Mouse (Mus musculus): ENCODE measurements around the gene R3hdm4.

Gene R3hdm4

GRCm38 (mm10) chr10:79865801-79866295, 55.2 kb downstream of the R3hdm4 start:
- peak; percentile 44 to 52 for DNase-seq

GRCm38 (mm10) chr10:79865189-79865601, 55.8 kb downstream of the R3hdm4 start:
- DNase-seq = no peak

GRCm38 (mm10) chr10:79864351-79865188, 56.4 kb downstream of the R3hdm4 start:
- DNase-seq = no peak

- DNase-seq = no peak
These were observed 58.1 kb downstream of the R3hdm4 start for GRCm38 (mm10) chr10:79862925-79863324.

- DNase-seq = no peak
These were observed 58.8 kb downstream of the R3hdm4 start for GRCm38 (mm10) chr10:79862049-79862788.

GRCm38 (mm10) chr10:79861230-79862048, 59.6 kb downstream of the R3hdm4 start:
- peak; percentile 75 to 76 for DNase-seq

- no peak for DNase-seq
These were observed 60.7 kb downstream of the R3hdm4 start for GRCm38 (mm10) chr10:79860079-79860911.
